Mouse (Mus musculus): Measurements from ENCODE around the gene Ola1. TPM values are rescaled to one million over a fixed set of nuclear protein-coding genes. Genes with fewer than 3 reads are reported as not detected.

The Ola1 gene
- polyA plus RNA-seq, 1 experiment = 8.2 TPM

- TF ChIP-seq POLR2A (IDR thresholded peaks at IDR 0.05; ENCODE audit: low read depth, low read length) (no peak), CTCF (conservative IDR thresholded peaks at IDR 0.05; ENCODE audit: insufficient read depth, insufficient read length, low read depth, low read length) (no peak)
- no peaks in the 10 kb centered on the region for H3K27me3 ChIP-seq (replicated peaks; ENCODE audit: control insufficient read depth, insufficient read depth, low read length)
- no peak overlapping the region for H3K4me3 ChIP-seq (ENCODE audit: insufficient read depth, low read depth, low read length)
- no peaks in the 10 kb centered on the region for H3K36me3 ChIP-seq (ENCODE audit: control insufficient read depth, insufficient read depth, low read length)
- 82% methylated on average over 24 of the region's 24 CpGs for WGBS
- no peaks in the 10 kb centered on the region for H3K4me1 ChIP-seq (ENCODE audit: control insufficient read depth, insufficient read depth, low read length)
- DNase-seq = peak; percentile 52
- H3K27ac ChIP-seq (ENCODE audit: insufficient read depth, low read depth, low read length) = no peak overlapping the region; the same call in 1 of the 2 replicates
Observed at GRCm38 (mm10) chr2:73047061-73047741, 171.5 kb downstream of the Ola1 start.

GRCm38 (mm10) chr2:73046576-73046975 lies 172.1 kb downstream of the Ola1 start:
- TF ChIP-seq POLR2A (IDR thresholded peaks at IDR 0.05; ENCODE audit: low read depth, low read length) = no peak
- TF ChIP-seq CTCF (conservative IDR thresholded peaks at IDR 0.05; ENCODE audit: insufficient read depth, insufficient read length, low read depth, low read length) = no peak
- DNase-seq = peak; percentile 58
- no peaks in the 10 kb centered on the region for H3K36me3 ChIP-seq (ENCODE audit: control insufficient read depth, insufficient read depth, low read length)
- 63% methylated on average over 10 of the region's 10 CpGs for WGBS
- no peaks in the 10 kb centered on the region for H3K27me3 ChIP-seq (replicated peaks; ENCODE audit: control insufficient read depth, insufficient read depth, low read length)
- no peaks in the 10 kb centered on the region for H3K4me1 ChIP-seq (ENCODE audit: control insufficient read depth, insufficient read depth, low read length)
- no peak overlapping the region for H3K4me3 ChIP-seq (ENCODE audit: insufficient read depth, low read depth, low read length)
- H3K27ac ChIP-seq (ENCODE audit: insufficient read depth, low read depth, low read length) = no peak overlapping the region; the same call in 1 of the 2 replicates

- TF ChIP-seq POLR2A (IDR thresholded peaks at IDR 0.05; ENCODE audit: low read depth, low read length) = no peak
- TF ChIP-seq CTCF (conservative IDR thresholded peaks at IDR 0.05; ENCODE audit: insufficient read depth, insufficient read length, low read depth, low read length) = no peak
- H3K27ac ChIP-seq (ENCODE audit: insufficient read depth, low read depth, low read length) = no peak overlapping the region
Observed at GRCm38 (mm10) chr2:73045505-73045904, 173.2 kb downstream of the Ola1 start.

More at GRCm38 (mm10) chr2:73045505-73045904, 173.2 kb downstream of the Ola1 start:
- H3K4me3 ChIP-seq (ENCODE audit: insufficient read depth, low read depth, low read length) = no peak overlapping the region
- H3K27me3 ChIP-seq (replicated peaks; ENCODE audit: control insufficient read depth, insufficient read depth, low read length) = no peaks in the 10 kb centered on the region
- H3K4me1 ChIP-seq (ENCODE audit: control insufficient read depth, insufficient read depth, low read length) = no peaks in the 10 kb centered on the region
- no peaks in the 10 kb centered on the region for H3K36me3 ChIP-seq (ENCODE audit: control insufficient read depth, insufficient read depth, low read length)
- no peak for DNase-seq
- 65% methylated on average over 5 of the region's 5 CpGs for WGBS

Other genes with a start within 250 kb of the Ola1 start
- 13.5 and 13.7 TPM in 2 replicates for gene Sp3, start 238.5 kb downstream of the Ola1 start, polyA plus RNA-seq (2012; rRNA removed)
- gene Gm11084, start 232.2 kb downstream of the Ola1 start, polyA plus RNA-seq (2012; rRNA removed) = not detected in 2 replicates
- gene Sp9, start 53.0 kb upstream of the Ola1 start, polyA plus RNA-seq (2012; rRNA removed) = not detected in 2 replicates
- 14.7 and 18.1 TPM in 2 replicates for gene Scrn3, start 93.7 kb upstream of the Ola1 start, polyA plus RNA-seq (2012; rRNA removed)
- 3.8 and 5.5 TPM in 2 replicates for gene Cir1, start 93.8 kb upstream of the Ola1 start, polyA plus RNA-seq (2012; rRNA removed)
- gene Gpr155, start 167.6 kb upstream of the Ola1 start, polyA plus RNA-seq (2012; rRNA removed) = 6.2 and 9.1 TPM in 2 replicates

All from kidney, adult 2 months (tissue).